Mouse (Mus musculus) MEL (cell line): Measurements from ENCODE around the gene Gm11077. TPM values are rescaled to one million over a fixed set of nuclear protein-coding genes. Genes with fewer than 3 reads are reported as not detected.
A peak's percentile ranks its signal among the peaks of the same experiment; 100 is the strongest.

ENCODE experiments used
- DNase-seq: peaks from one replicate; pipeline ENCODE4 v3.0.0; 2011; ENCODE audit warnings: low read depth, low spot score
- H3K27ac ChIP-seq: 2 replicates; pipeline ENCODE4 v1.5.1; 2012; ENCODE audit warnings: low read depth, mild to moderate bottlenecking, control low read depth, low read length, moderate library complexity; ENCODE audit not compliant: control insufficient read depth
- H3K27me3 ChIP-seq, 2 experiments: fragments of 150-350 bp in 1 of 2; sonication (generic) in 1 of 2; 2 replicates each; pipeline ENCODE4 v1.6.1; 2012; ENCODE audit warnings: low read length in 2 of 2, mild to moderate bottlenecking in 2 of 2, improper control_type of control experiment in 1 of 2, moderate library complexity in 1 of 2; ENCODE audit not compliant: insufficient read depth in 2 of 2, control insufficient read depth in 1 of 2
- H3K36me3 ChIP-seq, 2 experiments: 2 replicates each; pipeline ENCODE4 v1.6.1; 2012 to 2014; ENCODE audit warnings: low read length in 2 of 2, improper control_type of control experiment in 1 of 2, inconsistent platforms in 1 of 2, mild to moderate bottlenecking in 1 of 2; ENCODE audit not compliant: insufficient read depth in 2 of 2, control insufficient read depth in 1 of 2
- H3K4me1 ChIP-seq, 2 experiments: fragments of 150-350 bp in 1 of 2; sonication (generic) in 1 of 2; 2 replicates each; pipeline ENCODE4 v1.6.1; 2012; ENCODE audit warnings: low read length in 2 of 2, improper control_type of control experiment in 1 of 2, mild to moderate bottlenecking in 1 of 2; ENCODE audit not compliant: insufficient read depth in 2 of 2, control insufficient read depth in 1 of 2
- H3K4me3 ChIP-seq, 2 experiments: fragments of 150-350 bp in 1 of 2; sonication (generic) in 1 of 2; 2 replicates each; pipeline ENCODE4 v1.5.1; 2012; ENCODE audit warnings: low read depth in 2 of 2, low read length in 2 of 2, mild to moderate bottlenecking in 2 of 2, moderate library complexity in 2 of 2, control low read depth in 1 of 2, improper control_type of control experiment in 1 of 2; ENCODE audit not compliant: control insufficient read depth in 1 of 2, insufficient read depth in 1 of 2
- H3K79me2 ChIP-seq: 2 replicates; pipeline ENCODE4 v1.6.1; 2012; ENCODE audit warnings: mild to moderate bottlenecking, low read length, moderate library complexity; ENCODE audit not compliant: control insufficient read depth, poor library complexity, insufficient read depth
- H3K9ac ChIP-seq: 2 replicates; pipeline ENCODE4 v1.6.1; 2012; ENCODE audit warnings: low read depth, mild to moderate bottlenecking, control low read depth, low read length, moderate library complexity; ENCODE audit not compliant: control insufficient read depth, poor library complexity, severe bottlenecking
- H3K9me3 ChIP-seq: fragments of 150-350 bp; sonication (generic); replicated peaks from 2 replicates; pipeline ENCODE4 v1.6.1; 2012; ENCODE audit warnings: mild to moderate bottlenecking, low read length, improper control_type of control experiment, moderate library complexity; ENCODE audit not compliant: insufficient read depth
- BHLHE40 ChIP-seq: IDR thresholded peaks from 2 replicates; pipeline ENCODE4 v1.6.1; 2012; ENCODE audit warnings: low read depth, mild to moderate bottlenecking, inconsistent platforms, low read length, improper control_type of control experiment, borderline replicate concordance
- CTCF ChIP-seq, 3 experiments: IDR thresholded peaks in 2 of 3; conservative IDR thresholded peaks in 1 of 3; 2 replicates each; pipeline ENCODE4 v1.5.1; 2011 to 2012; ENCODE audit warnings: low read length in 3 of 3, low read depth in 2 of 3, mild to moderate bottlenecking in 2 of 3, improper control_type of control experiment in 1 of 3, inconsistent platforms in 1 of 3, mixed read lengths in 1 of 3, moderate library complexity in 1 of 3; ENCODE audit not compliant: control insufficient read depth in 1 of 3, insufficient read depth in 1 of 3, poor library complexity in 1 of 3, severe bottlenecking in 1 of 3
- GATA1 ChIP-seq: IDR thresholded peaks from 2 replicates; pipeline ENCODE4 v1.6.1; 2011; ENCODE audit warnings: low read depth, low read length, improper control_type of control experiment
- JUND ChIP-seq: IDR thresholded peaks from 2 replicates; pipeline ENCODE4 v1.6.1; 2011; ENCODE audit warnings: low read depth, mild to moderate bottlenecking, improper control_type of control experiment, low read length
- MXI1 ChIP-seq: IDR thresholded peaks from 2 replicates; pipeline ENCODE4 v1.6.1; 2011; ENCODE audit warnings: mild to moderate bottlenecking, low read depth, low read length, improper control_type of control experiment
- POLR2A ChIP-seq, 2 experiments: IDR thresholded peaks; 2 replicates each; pipeline ENCODE4 v1.6.1; 2011 to 2012; ENCODE audit warnings: low read length in 2 of 2, mild to moderate bottlenecking in 2 of 2, control low read depth in 1 of 2, improper control_type of control experiment in 1 of 2, low read depth in 1 of 2, moderate library complexity in 1 of 2; ENCODE audit not compliant: control insufficient read depth in 1 of 2, insufficient read depth in 1 of 2, poor library complexity in 1 of 2
- POLR2AphosphoS2 ChIP-seq: IDR thresholded peaks from 2 replicates; pipeline ENCODE4 v1.6.1; 2011; ENCODE audit warnings: low read length, improper control_type of control experiment
- RAD21 ChIP-seq: IDR thresholded peaks from 2 replicates; pipeline ENCODE4 v1.6.1; 2011; ENCODE audit warnings: mild to moderate bottlenecking, low read depth, low read length, improper control_type of control experiment
- RCOR1 ChIP-seq: IDR thresholded peaks from 2 replicates; pipeline ENCODE4 v1.6.1; 2012; ENCODE audit warnings: low read depth, mild to moderate bottlenecking, inconsistent platforms, low read length, improper control_type of control experiment
- SIN3A ChIP-seq: IDR thresholded peaks from 2 replicates; pipeline ENCODE4 v1.6.1; 2012; ENCODE audit warnings: low read length, improper control_type of control experiment, inconsistent platforms
- SMC3 ChIP-seq: IDR thresholded peaks from 2 replicates; pipeline ENCODE4 v1.6.1; 2011; ENCODE audit warnings: low read depth, low read length, improper control_type of control experiment
- UBTF ChIP-seq: IDR thresholded peaks from 2 replicates; pipeline ENCODE4 v1.6.1; 2012; ENCODE audit warnings: low read depth, mild to moderate bottlenecking, inconsistent platforms, low read length, improper control_type of control experiment, moderate library complexity, borderline replicate concordance; ENCODE audit not compliant: insufficient read depth
- USF2 ChIP-seq, 2 experiments: IDR thresholded peaks; 2 replicates each; pipeline ENCODE4 v1.6.1; 2011 to 2012; ENCODE audit warnings: improper control_type of control experiment in 2 of 2, low read length in 2 of 2, borderline replicate concordance in 1 of 2, inconsistent platforms in 1 of 2, low read depth in 1 of 2, mild to moderate bottlenecking in 1 of 2; ENCODE audit not compliant: insufficient read depth in 1 of 2
- ZC3H11A ChIP-seq: IDR thresholded peaks from 2 replicates; pipeline ENCODE4 v1.6.1; 2012; ENCODE audit warnings: low read depth, mild to moderate bottlenecking, inconsistent platforms, low read length, improper control_type of control experiment
- ZMIZ1 ChIP-seq: IDR thresholded peaks from 2 replicates; pipeline ENCODE4 v1.6.1; 2012; ENCODE audit warnings: low read depth, mild to moderate bottlenecking, inconsistent platforms, low read length, improper control_type of control experiment, moderate library complexity
- ZNF384 ChIP-seq: IDR thresholded peaks from 2 replicates; pipeline ENCODE4 v1.6.1; 2012; ENCODE audit warnings: low read depth, mild to moderate bottlenecking, inconsistent platforms, low read length, improper control_type of control experiment
- polyA plus RNA-seq, 2 experiments: library from polyadenylated mRNA; stranded (reverse) in 1 of 2; unstranded in 1 of 2; fragments of >175 nt in 1 of 2; fragments of >200 nt in 1 of 2; gene quantifications; 2 replicates each; pipeline versions ENCODE4 v1.2.1 to v1.2.4; 2012; ENCODE audit warnings: low replicate concordance in 2 of 2, low read depth in 1 of 2; ENCODE audit not compliant: insufficient read length in 2 of 2, insufficient read depth in 1 of 2, missing spikeins in 1 of 2
- total RNA-seq: library from RNA; depleted of rRNA; stranded (reverse); fragments of 300-350 nt; gene quantifications from 2 replicates; pipeline ENCODE4 v1.2.3, GENCODE M21; 2012

Gm11077 gene
- total and polyA plus RNA-seq, 3 experiments = not detected

DNA sequence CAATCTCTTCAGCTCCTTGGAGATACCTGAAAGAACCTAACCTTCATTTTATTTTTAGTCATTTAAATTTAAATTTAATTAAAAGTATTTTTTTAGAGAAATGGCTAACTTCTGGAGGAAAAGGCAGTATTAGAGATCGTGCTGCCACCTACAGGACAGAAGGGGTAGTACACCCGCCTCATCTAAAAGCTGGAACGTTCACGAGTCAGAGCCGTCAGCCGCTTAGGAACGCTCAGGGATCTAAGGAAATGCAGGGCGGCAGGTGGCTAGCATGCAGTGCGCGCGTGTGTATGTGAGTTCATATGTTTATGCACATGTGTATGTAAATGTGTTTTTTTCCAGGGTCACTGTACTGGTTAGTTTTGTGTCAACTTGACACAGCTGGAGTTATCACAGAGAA lies 16.3 kb upstream of the Gm11077 start:
- Histone ChIP-seq H3K27ac (no peak overlapping the region), H3K79me2 (no peaks in the 10 kb centered on the region), H3K4me3 (no peak overlapping the region), H3K36me3 (no peaks in the 10 kb centered on the region), H3K4me1 (no peaks in the 10 kb centered on the region), H3K9ac (no peak overlapping the region), H3K9me3 (no peaks in the 10 kb centered on the region), H3K27me3 (no peaks in the 10 kb centered on the region)
- no peak for TF ChIP-seq JUND
- TF ChIP-seq ZMIZ1 = no peak
- TF ChIP-seq BHLHE40 = no peak
- TF ChIP-seq GATA1 = no peak
- TF ChIP-seq MXI1 = no peak
- no peak for TF ChIP-seq USF2 (IDR thresholded peaks at IDR 0.05; ENCODE audit: borderline replicate concordance in 1 of 2, insufficient read depth in 1 of 2, low read depth in 1 of 2, low read length in 2 of 2)
- TF ChIP-seq SIN3A = no peak
- TF ChIP-seq SMC3 = peak; percentile 59
- peak; percentile 71 to 74 (median 72) for TF ChIP-seq CTCF (IDR thresholded peaks at IDR 0.05 in 2 of 3, conservative IDR thresholded peaks at IDR 0.05 in 1 of 3; ENCODE audit: control insufficient read depth in 1 of 3, insufficient read depth in 1 of 3, low read depth in 2 of 3, low read length in 3 of 3, poor library complexity in 1 of 3, severe bottlenecking in 1 of 3)
- peak; percentile 57 for TF ChIP-seq ZC3H11A
- TF ChIP-seq RAD21 = peak; percentile 74
- TF ChIP-seq ZNF384 = peak; percentile 11; the same call in 1 of the 2 replicates
- TF ChIP-seq POLR2A (IDR thresholded peaks at IDR 0.05; ENCODE audit: control insufficient read depth in 1 of 2, insufficient read depth in 1 of 2, low read depth in 1 of 2, low read length in 2 of 2, poor library complexity in 1 of 2) = no peak
- DNase-seq = peak; percentile 47

GRCm38 (mm10) chr6:140714905-140715365 lies 14.1 kb upstream of the Gm11077 start:
- H3K9ac ChIP-seq = no peak overlapping the region
- H3K4me1 ChIP-seq = no peaks in the 10 kb centered on the region

GRCm38 (mm10) chr6:140722058-140722457 lies 7.0 kb upstream of the Gm11077 start:
- Histone ChIP-seq H3K9ac (no peak overlapping the region), H3K9me3 (no peaks in the 10 kb centered on the region), H3K36me3 (no peaks in the 10 kb centered on the region), H3K79me2 (no peaks in the 10 kb centered on the region), H3K27me3 (no peaks in the 10 kb centered on the region; a peak in 1 of 4 replicates), H3K27ac (no peak overlapping the region), H3K4me1 (no peaks in the 10 kb centered on the region), H3K4me3 (no peak overlapping the region)
- no peak for DNase-seq
- no peak for TF ChIP-seq UBTF
- TF ChIP-seq, all 39 proteins: peak for 0

More at GRCm38 (mm10) chr6:140714905-140715365, 14.1 kb upstream of the Gm11077 start:
- peak; percentile 75 for DNase-seq
- Histone ChIP-seq H3K79me2 (no peaks in the 10 kb centered on the region), H3K27ac (no peak overlapping the region), H3K27me3 (no peaks in the 10 kb centered on the region; a peak in 1 of 4 replicates), H3K4me3 (no peak overlapping the region), H3K9me3 (no peaks in the 10 kb centered on the region), H3K36me3 (no peaks in the 10 kb centered on the region)
- TF ChIP-seq SMC3 = peak; percentile 82
- TF ChIP-seq CTCF (IDR thresholded peaks at IDR 0.05 in 2 of 3, conservative IDR thresholded peaks at IDR 0.05 in 1 of 3; ENCODE audit: control insufficient read depth in 1 of 3, insufficient read depth in 1 of 3, low read depth in 2 of 3, low read length in 3 of 3, poor library complexity in 1 of 3, severe bottlenecking in 1 of 3) = peak; percentile 87 to 93 (median 89)
- TF ChIP-seq RAD21 = peak; percentile 88
- peak; percentile 80 for TF ChIP-seq ZC3H11A
- no peak for TF ChIP-seq RCOR1
- no peak for TF ChIP-seq POLR2AphosphoS2
